Comparison of ENCODE assay signal across 22 mouse cellular contexts in genomic region chr4:102886459-102886858, GRCm38 (mm10).
"Had no signal": no experiment of that assay in that cellular context is flagged by ENCODE, and none has a peak within 500 bp of the region (broad histone marks: within the 10 kb centered on the region; RNA-seq: fewer than 3 reads in every experiment).

No protein-coding gene starts in this region.

- H3K27me3 ChIP-seq: kidney, embryonic 15.5 days; limb, embryonic 13.5 days; liver, embryonic 12.5 days; liver, embryonic 15.5 days; neural tube, embryonic 12.5 days; neural tube, embryonic 15.5 days had no signal

- H3K27ac ChIP-seq: kidney, embryonic 15.5 days; limb, embryonic 10.5 days; limb, embryonic 13.5 days; liver, embryonic 12.5 days; liver, embryonic 15.5 days; neural tube, embryonic 12.5 days; neural tube, embryonic 15.5 days; stomach, postnatal 0 days had no signal

- H3K4me1 ChIP-seq: kidney, embryonic 15.5 days; limb, embryonic 10.5 days; limb, embryonic 13.5 days; liver, embryonic 12.5 days; liver, embryonic 15.5 days; neural tube, embryonic 12.5 days; neural tube, embryonic 15.5 days had no signal

- DNase-seq: kidney, adult 11 months; kidney, adult 8-10 months; kidney, postnatal 10 days; kidney, postnatal 36 days; layer of hippocampus, adult 9-11 months; liver; lung, adult 18-20 months; lung, postnatal 14 days; lung, postnatal 4 days; midbrain, embryonic 14.5 days; thymus, adult 2 months; thymus, postnatal 14 days; thymus, postnatal 4 days had no signal

- H3K4me3 ChIP-seq: kidney, embryonic 15.5 days; limb, embryonic 10.5 days; limb, embryonic 13.5 days; liver, embryonic 12.5 days; liver, embryonic 15.5 days; neural tube, embryonic 12.5 days; neural tube, embryonic 15.5 days had no signal

- H3K36me3 ChIP-seq: kidney, embryonic 15.5 days; limb, embryonic 10.5 days; limb, embryonic 13.5 days; liver, embryonic 12.5 days; liver, embryonic 15.5 days; neural tube, embryonic 12.5 days; neural tube, embryonic 15.5 days had no signal

- H3K4me2 ChIP-seq: kidney, embryonic 15.5 days; limb, embryonic 13.5 days; liver, embryonic 12.5 days; liver, embryonic 15.5 days; midbrain, embryonic 11.5 days; neural tube, embryonic 12.5 days; neural tube, embryonic 15.5 days had no signal
